Mouse (Mus musculus) heart, postnatal 4 days (tissue): ENCODE measurements around the gene Tmem270. TPM values are rescaled to one million over a fixed set of nuclear protein-coding genes. Genes with fewer than 3 reads are reported as not detected.
"Not testable (repeated sequence)": the region's sequence is repeated elsewhere in the genome, so short reads cannot be mapped to it uniquely, and the experiment has no call there.

ENCODE experiments used
- DNase-seq: peaks from one replicate; pipeline ENCODE4 v3.0.0; 2021
- total RNA-seq, 2 experiments: library from RNA; stranded (reverse); gene quantifications; 2 replicates each; pipeline ENCODE4 v1.2.3; 2021

The Tmem270 gene
- total RNA-seq: not detected

- no peak for DNase-seq
Observed at GRCm38 (mm10) chr5:134906633-134907032, at the start of gene Tmem270. TSS of gene Tmem270 (minus strand) at chr5:134906733.

GRCm38 (mm10) chr5:134955491-134955890, 49.0 kb upstream of the Tmem270 start:
- DNase-seq: no peak

DNA sequence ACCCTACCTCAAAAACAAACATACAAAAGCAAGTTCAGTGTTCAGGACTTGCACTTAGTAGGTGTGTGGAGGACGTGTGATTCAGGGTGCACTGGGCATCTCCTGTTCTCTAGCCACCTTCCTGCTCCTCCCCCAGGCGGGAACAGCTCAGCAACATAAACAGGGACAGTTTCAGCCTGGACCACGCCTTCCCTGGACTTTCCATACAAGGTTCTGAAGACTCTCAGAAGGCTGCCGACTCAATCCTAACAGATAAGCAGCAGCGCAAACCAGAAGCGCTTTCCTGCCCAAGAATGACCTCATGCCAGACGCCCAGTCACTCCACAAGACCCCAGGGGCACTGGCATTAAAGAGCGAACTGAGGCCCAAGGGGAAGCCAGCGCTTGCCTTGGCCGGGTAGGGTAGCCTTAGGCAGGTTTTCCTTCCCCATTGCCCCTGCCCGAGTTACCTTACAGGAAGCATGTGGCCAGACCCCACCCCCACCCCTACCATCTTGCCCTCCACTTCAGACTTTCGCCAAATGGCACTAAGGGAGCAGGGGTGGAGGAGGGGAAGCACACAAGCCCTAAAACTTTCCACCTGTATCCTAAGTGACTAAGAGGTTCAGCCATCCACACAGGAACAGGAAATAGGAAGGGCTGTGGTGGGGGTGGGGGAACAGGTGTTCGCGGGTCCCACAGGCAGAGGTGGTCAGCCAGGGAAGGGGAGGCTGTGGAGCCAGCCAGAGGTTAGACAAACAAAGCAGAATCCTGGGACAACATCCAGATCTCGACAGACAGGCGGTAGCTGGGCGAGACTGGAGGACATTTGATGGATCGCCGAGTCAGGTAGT, 44.7 kb upstream of the Tmem270 start:
- peak; percentile 61 for DNase-seq

GRCm38 (mm10) chr5:134948085-134948439, 41.5 kb upstream of the Tmem270 start:
- DNase-seq: no peak

DNA sequence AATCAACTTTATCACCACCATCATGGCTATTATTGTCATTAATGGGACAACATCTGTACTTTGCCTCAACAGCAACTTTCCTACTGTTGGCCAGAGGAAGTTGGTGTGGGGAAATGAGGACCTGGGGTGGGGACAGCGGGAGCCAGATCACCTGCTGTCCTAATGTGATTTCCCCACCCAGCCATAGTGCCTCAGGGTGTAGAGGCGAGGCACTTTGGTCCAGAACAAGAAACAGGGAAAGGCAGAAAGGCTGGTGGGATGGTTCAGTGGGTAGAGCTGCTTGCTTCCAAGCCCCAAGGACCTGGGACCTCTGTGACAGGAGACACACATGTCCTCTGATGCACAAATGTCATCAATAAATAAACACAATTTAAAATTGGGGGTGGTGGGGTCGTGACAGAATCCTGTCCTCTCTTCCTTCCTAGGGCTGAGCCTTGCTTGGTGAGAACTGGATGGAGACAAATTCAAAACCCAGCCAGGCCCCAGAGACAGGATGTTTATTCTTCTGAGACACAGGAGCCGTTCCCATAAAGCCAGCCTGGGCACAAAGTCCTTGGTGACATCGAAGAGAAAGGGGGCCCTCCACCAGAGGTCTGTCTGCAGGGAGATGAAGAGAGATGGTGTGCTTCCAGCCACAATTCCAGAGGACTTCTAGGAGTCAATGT, 41.0 kb upstream of the Tmem270 start:
- DNase-seq: no peak

- no peak for DNase-seq
Observed at GRCm38 (mm10) chr5:134946857-134947255, 40.3 kb upstream of the Tmem270 start, which contains the start of gene Cldn4. TSS of gene Cldn4 (minus strand) at chr5:134946934.

DNA sequence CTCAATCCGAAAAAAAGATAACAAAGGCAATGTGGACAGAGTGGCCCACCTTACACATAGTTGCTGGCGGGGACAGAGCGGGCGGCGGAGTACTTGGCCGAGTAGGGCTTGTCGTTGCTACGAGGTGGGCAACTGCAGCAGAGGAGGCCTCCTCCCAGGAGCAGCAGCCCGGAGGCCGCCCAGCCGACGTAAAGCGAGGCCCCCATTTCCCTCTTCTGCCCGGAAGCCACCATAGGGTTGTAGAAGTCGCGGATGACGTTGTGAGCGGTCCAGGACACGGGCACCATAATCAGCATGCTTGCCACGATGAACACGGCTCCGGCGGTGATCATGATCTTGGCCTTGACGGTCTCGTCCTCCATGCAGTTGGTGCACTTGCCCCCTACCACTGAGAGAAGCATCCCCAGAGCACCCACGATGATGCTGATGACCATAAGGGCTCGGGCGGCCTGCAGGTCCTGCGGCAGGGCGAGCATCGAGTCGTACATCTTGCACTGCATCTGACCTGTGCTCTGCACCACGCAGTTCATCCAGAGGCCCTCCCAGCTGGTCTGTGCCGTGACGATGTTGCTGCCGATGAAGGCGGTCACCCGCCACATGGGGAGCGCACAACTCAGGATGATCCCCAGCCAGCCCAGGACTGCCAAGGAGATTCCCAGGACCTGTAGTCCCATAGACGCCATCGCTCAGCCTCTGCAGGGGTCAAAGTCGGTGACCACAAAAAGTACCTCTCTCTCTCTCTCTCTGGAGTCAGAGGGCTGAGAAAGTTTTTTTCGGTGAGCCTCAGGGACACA, 39.7 kb upstream of the Tmem270 start:
- no peak for DNase-seq

DNA sequence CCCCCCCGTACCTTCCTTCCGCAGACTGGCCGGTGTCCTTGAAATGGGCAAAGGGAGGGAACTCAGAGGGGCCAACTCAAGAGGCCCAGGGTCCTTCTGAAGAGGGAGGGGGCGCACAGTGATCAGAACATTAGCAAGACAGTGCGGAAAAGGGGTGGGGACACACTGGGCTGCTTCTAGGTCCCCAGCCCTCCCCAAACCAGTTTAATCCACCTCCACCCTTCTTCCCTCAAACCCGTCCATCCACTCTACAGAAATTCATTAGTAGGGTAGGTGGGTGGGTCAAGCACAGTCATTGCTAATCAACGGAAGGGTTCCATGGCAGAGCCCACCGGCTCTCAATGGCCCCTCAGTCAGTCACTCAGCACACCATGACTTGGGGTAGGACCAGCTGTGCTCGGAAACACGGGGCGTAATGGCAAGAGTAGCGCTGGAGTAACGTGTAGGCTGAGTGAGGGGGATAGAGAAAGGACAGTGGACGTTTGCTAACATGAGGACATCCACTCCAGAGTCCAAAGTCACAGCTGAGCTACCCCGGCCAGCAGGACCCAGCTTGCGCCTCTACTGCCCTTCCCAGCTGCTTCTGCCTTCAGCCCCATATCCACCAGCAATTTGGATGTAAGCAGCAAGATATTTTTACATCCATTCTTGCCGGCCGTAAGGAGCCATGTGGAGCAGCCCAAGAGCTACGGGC, 38.9 kb upstream of the Tmem270 start:
- no peak for DNase-seq

- no peak for DNase-seq
Observed at GRCm38 (mm10) chr5:134944179-134944578, 37.6 kb upstream of the Tmem270 start.

DNA sequence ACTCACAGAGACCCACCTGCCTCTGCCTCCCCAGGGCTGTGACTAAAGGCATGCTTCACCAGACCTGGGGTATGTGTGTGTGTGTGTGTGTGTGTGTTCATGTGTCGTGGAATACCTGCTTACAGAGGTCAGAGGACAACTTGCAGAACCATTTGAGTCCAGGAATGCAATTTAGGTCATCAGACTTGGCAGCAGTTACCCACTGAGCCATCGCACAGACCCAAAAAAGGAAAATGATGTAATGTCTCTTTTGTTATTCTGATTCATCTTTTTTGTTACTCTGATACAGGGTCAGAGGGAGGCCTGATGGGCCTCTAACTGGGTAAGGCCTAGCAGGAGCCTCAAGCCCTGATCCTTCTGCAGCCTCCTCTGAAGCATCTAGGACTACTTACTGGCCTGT, 36.2 kb upstream of the Tmem270 start:
- DNase-seq: peak; percentile 34

DNA sequence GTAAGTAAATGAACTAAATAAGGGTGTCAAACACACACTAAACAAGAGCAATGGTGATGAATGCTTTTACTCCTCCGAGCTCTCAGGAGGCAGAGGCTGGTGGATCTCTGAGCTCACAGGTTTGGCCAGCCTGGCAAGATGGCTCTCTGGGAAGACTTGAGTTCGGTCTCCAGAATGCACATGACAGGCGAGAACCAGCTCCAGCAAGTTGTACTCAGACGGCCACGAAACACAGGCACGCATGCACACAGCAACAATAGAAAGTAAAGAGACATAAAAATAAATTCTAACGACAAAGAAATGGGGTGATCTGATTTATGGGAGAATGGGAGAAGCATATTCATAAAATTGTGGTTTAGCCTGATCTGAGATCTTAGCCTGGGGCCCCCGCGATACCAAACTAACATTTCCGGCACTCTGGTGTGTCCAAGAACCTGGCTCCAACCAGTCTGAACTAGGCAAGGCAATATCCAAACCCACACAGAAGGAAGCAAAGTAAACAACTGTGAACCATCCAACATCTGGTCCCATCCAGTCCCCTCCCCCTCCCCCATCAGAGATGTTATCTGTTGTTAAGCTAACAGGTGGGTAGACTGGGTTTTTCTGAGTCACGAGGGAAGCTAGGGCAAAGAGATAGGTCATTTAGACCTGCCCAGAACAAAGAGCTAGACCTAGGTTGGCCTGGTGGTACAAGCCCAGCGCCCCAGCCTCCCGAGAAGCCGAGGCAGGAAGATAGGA, 35.1 kb upstream of the Tmem270 start:
- DNase-seq: no peak

DNA sequence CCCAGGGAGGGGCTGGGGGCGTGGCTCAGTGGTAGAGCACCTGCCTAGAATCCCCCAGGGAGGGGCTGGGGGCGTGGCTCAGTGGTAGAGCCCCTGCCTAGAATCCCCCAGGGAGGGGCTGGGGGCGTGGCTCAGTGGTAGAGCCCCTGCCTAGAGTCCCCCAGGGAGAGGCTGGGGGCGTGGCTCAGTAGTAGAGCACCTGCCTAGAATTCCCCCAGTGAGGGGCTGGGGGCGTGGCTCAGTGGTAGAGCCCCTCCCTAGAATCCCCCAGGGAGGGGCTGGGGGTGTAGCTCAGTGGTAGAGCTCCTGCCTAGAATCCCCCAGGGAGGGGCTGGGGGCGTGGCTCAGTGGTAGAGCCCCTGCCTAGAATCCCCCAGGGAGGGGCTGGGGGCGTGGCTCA, 33.0 kb upstream of the Tmem270 start:
- DNase-seq: not testable (repeated sequence)

GRCm38 (mm10) chr5:134939069-134939468, 32.5 kb upstream of the Tmem270 start:
- DNase-seq: no peak

- DNase-seq: no peak
Observed at GRCm38 (mm10) chr5:134936626-134937185, 30.2 kb upstream of the Tmem270 start.

DNA sequence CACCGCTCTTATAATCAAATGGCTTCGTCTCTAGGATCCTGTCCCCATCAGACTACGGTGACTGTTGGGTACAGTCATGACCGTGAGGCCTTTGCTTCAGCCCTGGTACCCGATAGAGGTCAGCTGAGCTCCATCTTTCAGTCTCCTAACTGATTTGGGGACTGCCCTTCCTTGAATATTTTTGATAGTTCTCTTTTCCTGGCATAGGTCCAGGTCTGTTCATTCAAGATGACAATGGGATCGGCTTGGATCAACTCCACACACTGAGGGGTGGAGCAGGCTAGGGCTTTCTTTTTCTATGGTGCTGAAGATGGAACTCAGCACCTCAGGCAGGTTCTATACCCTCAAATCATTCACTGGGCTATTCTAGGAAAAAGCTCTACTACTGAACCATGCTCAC, 29.5 kb upstream of the Tmem270 start:
- no peak for DNase-seq

- DNase-seq: no peak
Observed at GRCm38 (mm10) chr5:134934666-134935065, 28.1 kb upstream of the Tmem270 start.

DNA sequence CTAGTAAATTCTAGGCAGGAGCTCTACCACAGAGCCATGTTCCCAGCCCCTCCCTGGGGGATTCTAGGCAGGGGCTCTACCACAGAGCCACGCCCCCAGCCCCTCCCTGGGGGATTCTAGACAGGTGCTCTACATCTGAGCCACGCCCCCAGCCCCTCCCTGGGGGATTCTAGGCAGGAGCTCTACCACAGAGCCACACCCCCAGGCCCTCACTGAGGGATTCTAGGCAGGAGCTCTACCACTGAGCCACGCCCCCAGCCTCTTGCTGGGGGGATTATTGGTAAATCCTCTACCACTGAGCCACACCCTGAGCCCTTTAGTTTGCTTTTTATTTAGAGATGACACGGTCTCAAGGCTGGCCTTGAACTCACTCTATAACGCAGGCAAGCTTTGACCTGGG, 27.2 kb upstream of the Tmem270 start:
- DNase-seq: not testable (repeated sequence)

GRCm38 (mm10) chr5:134933281-134933680, 26.7 kb upstream of the Tmem270 start:
- DNase-seq: no peak

DNA sequence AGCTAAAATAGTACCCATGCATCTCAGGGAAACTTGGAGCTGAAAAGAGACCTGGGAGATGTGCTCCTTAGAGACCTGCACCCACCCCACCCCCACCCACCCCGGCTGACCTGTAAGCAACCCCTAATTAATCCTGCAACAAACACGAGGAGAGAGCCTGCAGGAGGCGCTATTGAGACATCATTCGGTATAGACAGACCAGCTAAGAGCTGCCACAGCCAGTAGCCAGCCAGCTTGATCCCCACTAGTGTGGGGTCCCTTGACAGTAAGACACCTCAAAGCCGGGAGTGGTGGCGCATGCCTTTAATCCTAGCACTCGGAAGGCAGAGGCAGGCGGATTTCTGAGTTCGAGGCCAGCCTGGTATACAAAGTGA, 26.4 kb upstream of the Tmem270 start:
- peak; percentile 76 for DNase-seq

- peak; percentile 88 for DNase-seq
Observed at GRCm38 (mm10) chr5:134932179-134932902, 25.8 kb upstream of the Tmem270 start, which contains the start of gene Mettl27. TSS of gene Mettl27 (plus strand) at chr5:134932368.

DNA sequence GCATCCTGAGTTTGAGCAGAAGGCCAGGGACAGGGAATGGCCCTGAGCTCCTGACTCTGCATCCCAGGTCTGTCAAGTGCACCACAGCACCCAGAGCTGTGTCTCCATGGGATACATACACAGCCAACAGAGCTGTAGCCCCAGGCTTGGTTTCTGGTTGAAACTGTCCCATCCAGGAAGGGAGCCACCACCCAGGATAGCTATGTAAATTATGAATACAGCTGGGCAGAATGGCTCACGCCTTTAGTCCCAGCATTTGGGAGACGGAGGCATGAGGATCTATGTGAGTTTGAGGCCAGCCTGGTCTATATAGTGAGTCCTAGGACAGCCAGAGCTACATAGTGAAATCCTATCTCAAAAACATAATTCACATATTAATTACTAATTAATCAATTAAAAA, 23.5 kb upstream of the Tmem270 start:
- DNase-seq: no peak
